Mouse (Mus musculus) stomach, embryonic 14.5 days (tissue): Measurements from ENCODE around the gene Capg. TPM values are rescaled to one million over a fixed set of nuclear protein-coding genes. Genes with fewer than 3 reads are reported as not detected.

Experiments used
- ATAC-seq: fragments of 200-750 bp; cut with Nextera tagmentation; 2 replicates; pipeline ENCODE4 v1.8.0; 2017; ENCODE audit warnings: low read depth, moderate TSS enrichment; ENCODE audit not compliant: insufficient number of reproducible peaks, insufficient read depth, low FRiP score
- H3K27ac ChIP-seq: fragments of 300-500 bp; sonication (generic); 2 replicates; pipeline ENCODE4 v1.5.1; 2014; ENCODE audit warnings: mild to moderate bottlenecking, low read length, moderate library complexity, mixed read lengths
- H3K27me3 ChIP-seq: fragments of 300-500 bp; sonication (generic); 2 replicates; pipeline ENCODE4 v1.6.1; 2014; ENCODE audit warnings: low read length, control low read depth, mixed read lengths; ENCODE audit not compliant: control insufficient read depth, insufficient read depth
- H3K36me3 ChIP-seq: fragments of 300-500 bp; sonication (generic); 2 replicates; pipeline ENCODE4 v1.6.1; 2014; ENCODE audit warnings: mild to moderate bottlenecking, control low read depth, low read length, moderate library complexity, mixed read lengths; ENCODE audit not compliant: control insufficient read depth, insufficient read depth
- H3K4me1 ChIP-seq: fragments of 300-500 bp; sonication (generic); 2 replicates; pipeline ENCODE4 v1.6.1; 2014; ENCODE audit warnings: low read length, control low read depth, mixed read lengths; ENCODE audit not compliant: control insufficient read depth, insufficient read depth
- H3K4me2 ChIP-seq: fragments of 300-500 bp; sonication (generic); replicated peaks from 2 replicates; pipeline ENCODE4 v1.6.1; 2014; ENCODE audit warnings: low read depth, low read length, control low read depth
- H3K4me3 ChIP-seq: fragments of 300-500 bp; sonication (generic); 2 replicates; pipeline ENCODE4 v1.5.1; 2014; ENCODE audit warnings: low read depth, low read length, control low read depth
- H3K9ac ChIP-seq: fragments of 300-500 bp; sonication (generic); replicated peaks from 2 replicates; pipeline ENCODE4 v1.6.1; 2014; ENCODE audit warnings: low read depth, mild to moderate bottlenecking, control low read depth, low read length, moderate library complexity, mixed read lengths
- H3K9me3 ChIP-seq: fragments of 300-500 bp; sonication (generic); 2 replicates; pipeline ENCODE4 v1.6.1; 2016; ENCODE audit warnings: low read depth, low read length, control low read depth; ENCODE audit not compliant: control insufficient read depth
- WGBS: fragments of 180-500 bp; shearing (Covaris S2); extraction: QIAGEN DNeasy Blood & Tissue Kit; methylation state at CpG from one replicate; pipeline ENCODE4 v1.1.7; 2014; 5-methylcytosine and 5-hydroxymethylcytosine counted together
- polyA plus RNA-seq: library from polyadenylated mRNA; unstranded; fragments of >200 nt; fragmentation: Nextera tagmentation; extraction: Ambion mirVana; gene quantifications from 2 replicates; pipeline ENCODE4 v1.2.1, GENCODE M21; 2014

Gene Capg
- polyA plus RNA-seq, 1 experiment from 2014 or later: 85.0 TPM

DNA sequence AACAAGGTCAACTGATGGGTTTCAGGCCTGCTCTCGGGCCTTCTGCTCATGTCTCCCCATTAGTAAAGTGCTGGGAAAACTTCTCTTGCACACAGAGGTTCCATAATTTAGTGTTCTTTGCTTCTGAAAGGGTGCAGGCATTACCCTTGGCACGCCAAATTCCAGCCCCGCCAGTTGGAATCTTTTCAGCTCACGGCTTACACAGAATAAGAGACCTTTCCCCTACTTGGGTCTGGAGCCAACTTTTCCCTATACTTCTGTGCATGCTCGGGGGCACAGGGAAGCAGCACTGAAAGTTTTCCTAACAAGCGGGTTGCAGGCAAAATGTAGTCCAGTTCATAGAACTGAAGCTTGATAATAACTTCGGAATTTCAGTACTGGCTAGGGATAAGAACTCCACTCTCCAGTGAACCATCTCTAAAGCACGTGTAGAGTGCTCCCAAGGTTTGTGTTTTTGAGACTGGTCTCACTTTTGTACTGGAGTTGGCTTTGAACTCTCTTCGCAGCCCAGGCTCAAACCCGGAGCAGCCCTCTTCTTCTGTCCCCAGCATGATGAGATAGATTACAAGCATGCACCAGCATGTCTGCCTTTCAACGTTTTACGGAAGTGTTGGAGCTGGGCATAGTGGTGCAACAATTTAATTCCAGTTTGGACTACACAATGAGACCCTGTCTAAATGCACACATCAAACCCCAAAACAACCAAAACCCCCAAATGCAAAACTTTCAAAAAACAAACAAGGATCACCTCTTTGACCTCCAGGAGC is 54.8 kb downstream of the Capg start:
- H3K4me1 ChIP-seq: peaks cover 9% of the 10 kb centered on the region
- H3K9me3 ChIP-seq: no peaks in the 10 kb centered on the region
- peak overlapping the region; percentile 79; the same call in 1 of the 2 replicates for H3K27ac ChIP-seq
- no peaks in the 10 kb centered on the region for H3K27me3 ChIP-seq
- no peaks in the 10 kb centered on the region for H3K36me3 ChIP-seq
- 39% methylated on average over 12 of the region's 12 CpGs for WGBS
- H3K4me3 ChIP-seq: peak overlapping the region; percentile 57
- ATAC-seq: peak; percentile 28; the same call in 1 of the 2 replicates
- H3K9ac ChIP-seq: no peak overlapping the region
- H3K4me2 ChIP-seq: peak overlapping the region; percentile 78

DNA sequence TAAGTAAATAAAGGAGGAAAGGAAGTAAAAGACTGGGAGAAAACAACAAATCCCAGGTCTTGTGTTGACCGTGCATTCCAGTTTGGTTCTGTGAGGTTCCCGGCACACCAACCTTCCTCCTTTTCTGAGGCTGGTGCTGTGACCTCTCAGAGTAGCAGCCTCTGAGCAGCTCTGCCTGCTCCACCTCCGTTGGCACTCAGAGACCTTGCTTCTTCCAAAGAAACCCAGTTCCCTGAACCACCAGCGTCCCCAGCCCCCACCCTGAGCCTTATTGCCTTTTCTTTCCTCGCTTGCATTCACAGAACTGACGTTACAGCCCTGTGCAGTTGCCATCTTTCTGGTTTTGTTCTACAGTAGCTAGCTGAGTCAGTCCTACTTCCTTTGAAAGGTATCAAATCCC is 56.0 kb downstream of the Capg start:
- peaks cover 9% of the 10 kb centered on the region for H3K4me1 ChIP-seq
- H3K9ac ChIP-seq: no peak overlapping the region
- H3K4me3 ChIP-seq: no peak overlapping the region
- H3K27me3 ChIP-seq: no peaks in the 10 kb centered on the region
- no peak overlapping the region for H3K4me2 ChIP-seq
- H3K27ac ChIP-seq: no peak overlapping the region
- no peaks in the 10 kb centered on the region for H3K9me3 ChIP-seq
- no peak for ATAC-seq
- WGBS: 70% methylated on average over 6 of the region's 6 CpGs
- no peaks in the 10 kb centered on the region for H3K36me3 ChIP-seq

DNA sequence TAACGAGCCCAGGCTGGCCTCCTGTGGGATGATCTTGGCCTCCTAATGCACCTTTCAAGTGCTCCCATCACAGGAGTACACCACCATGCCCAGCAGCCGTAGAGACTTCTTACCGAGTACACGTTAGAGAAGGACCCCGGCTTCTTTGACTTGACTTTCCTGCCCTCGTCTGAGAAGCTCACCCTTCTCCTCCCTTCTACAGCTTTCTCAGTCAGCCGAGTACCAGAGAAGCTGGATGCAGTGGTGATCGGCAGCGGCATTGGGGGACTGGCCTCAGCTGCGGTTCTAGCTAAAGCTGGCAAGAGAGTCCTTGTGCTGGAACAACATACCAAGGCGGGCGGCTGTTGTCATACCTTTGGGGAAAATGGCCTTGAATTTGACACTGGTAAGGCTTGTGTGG is 56.6 kb downstream of the Capg start:
- no peaks in the 10 kb centered on the region for H3K27me3 ChIP-seq
- H3K4me2 ChIP-seq: no peak overlapping the region
- H3K4me3 ChIP-seq: no peak overlapping the region
- H3K36me3 ChIP-seq: peaks cover 4% of the 10 kb centered on the region; the same call in 1 of the 2 replicates
- no peak overlapping the region for H3K27ac ChIP-seq
- ATAC-seq: no peak
- WGBS: 84% methylated on average over 12 of the region's 12 CpGs
- H3K4me1 ChIP-seq: peaks cover 9% of the 10 kb centered on the region
- H3K9me3 ChIP-seq: no peaks in the 10 kb centered on the region
- H3K9ac ChIP-seq: no peak overlapping the region

DNA sequence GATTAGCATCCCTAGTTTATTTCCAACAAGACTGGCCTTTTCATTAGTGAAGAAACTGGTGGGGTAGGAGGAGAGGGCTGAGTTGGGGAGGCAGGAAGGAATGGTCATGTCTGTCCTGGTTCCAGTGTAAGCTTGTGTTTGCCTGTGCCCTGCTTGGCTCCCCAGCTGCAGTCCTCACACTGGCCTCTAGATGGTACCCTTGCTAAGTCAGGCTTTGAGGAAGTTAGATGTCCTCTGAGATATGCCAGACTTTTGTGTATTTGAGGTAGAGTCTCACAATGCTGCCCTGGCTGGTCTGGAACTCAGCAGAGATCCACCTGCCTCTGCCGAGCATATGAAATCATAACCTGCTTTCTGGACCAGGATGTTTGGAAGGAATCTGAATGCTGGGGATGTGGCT is 57.5 kb downstream of the Capg start:
- no peak overlapping the region for H3K4me2 ChIP-seq
- H3K27ac ChIP-seq: no peak overlapping the region
- no peak for ATAC-seq
- no peaks in the 10 kb centered on the region for H3K9me3 ChIP-seq
- H3K27me3 ChIP-seq: no peaks in the 10 kb centered on the region
- no peak overlapping the region for H3K4me3 ChIP-seq
- WGBS: 40% methylated on average over 1 of the region's 1 CpGs
- H3K36me3 ChIP-seq: peaks cover 13% of the 10 kb centered on the region; the same call in 1 of the 2 replicates
- H3K9ac ChIP-seq: no peak overlapping the region
- peaks cover 8% of the 10 kb centered on the region for H3K4me1 ChIP-seq

DNA sequence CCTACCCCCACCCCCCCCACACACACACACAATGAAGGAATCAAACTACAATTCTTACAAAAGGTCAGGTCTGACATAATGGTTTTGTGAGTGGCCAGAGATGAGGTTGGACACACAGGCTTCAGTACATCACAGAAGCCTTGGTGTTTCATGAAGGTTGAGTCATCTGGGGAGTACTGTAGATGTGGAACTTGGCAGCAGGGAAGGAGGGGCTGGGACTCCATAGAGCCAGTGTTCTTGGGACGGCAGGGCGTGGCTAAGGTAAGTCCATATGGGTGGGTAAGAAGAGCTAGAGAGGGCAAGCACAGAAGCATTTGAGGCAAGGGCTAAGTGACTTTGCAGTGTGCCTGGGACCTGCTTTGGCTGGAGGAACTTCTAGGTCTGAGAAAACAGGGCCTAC is 59.9 kb downstream of the Capg start:
- no peaks in the 10 kb centered on the region for H3K4me1 ChIP-seq
- H3K4me3 ChIP-seq: no peak overlapping the region
- H3K27me3 ChIP-seq: no peaks in the 10 kb centered on the region
- H3K27ac ChIP-seq: no peak overlapping the region
- WGBS: 82% methylated on average over 2 of the region's 2 CpGs
- H3K9ac ChIP-seq: no peak overlapping the region
- ATAC-seq: no peak
- peaks cover 24% of the 10 kb centered on the region for H3K36me3 ChIP-seq
- H3K9me3 ChIP-seq: no peaks in the 10 kb centered on the region
- no peak overlapping the region for H3K4me2 ChIP-seq

DNA sequence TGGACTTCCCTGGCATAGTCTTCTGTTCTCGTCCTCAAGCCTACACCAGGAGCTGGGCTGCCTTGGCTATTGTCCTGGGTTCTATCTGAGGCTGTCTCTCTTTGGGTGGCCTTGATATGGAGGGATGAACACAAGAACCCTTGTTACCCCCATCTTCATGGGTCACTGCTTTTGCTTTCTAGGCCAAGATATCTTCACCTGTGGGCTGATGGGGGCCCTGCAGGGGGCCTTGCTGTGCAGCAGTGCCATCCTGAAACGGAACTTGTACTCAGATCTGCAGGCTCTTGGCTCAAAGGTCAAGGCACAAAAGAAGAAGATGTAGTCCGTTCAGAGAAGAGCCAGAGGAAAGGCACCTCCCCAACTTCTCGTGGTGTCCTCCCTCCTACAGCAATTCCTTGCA is 62.9 kb downstream of the Capg start:
- WGBS: 91% methylated on average over 4 of the region's 4 CpGs
- H3K27me3 ChIP-seq: no peaks in the 10 kb centered on the region
- H3K9ac ChIP-seq: no peak overlapping the region
- no peak overlapping the region for H3K27ac ChIP-seq
- H3K4me2 ChIP-seq: no peak overlapping the region
- ATAC-seq: no peak
- no peaks in the 10 kb centered on the region for H3K9me3 ChIP-seq
- peaks cover 50% of the 10 kb centered on the region for H3K36me3 ChIP-seq
- no peaks in the 10 kb centered on the region for H3K4me1 ChIP-seq
- H3K4me3 ChIP-seq: no peak overlapping the region

DNA sequence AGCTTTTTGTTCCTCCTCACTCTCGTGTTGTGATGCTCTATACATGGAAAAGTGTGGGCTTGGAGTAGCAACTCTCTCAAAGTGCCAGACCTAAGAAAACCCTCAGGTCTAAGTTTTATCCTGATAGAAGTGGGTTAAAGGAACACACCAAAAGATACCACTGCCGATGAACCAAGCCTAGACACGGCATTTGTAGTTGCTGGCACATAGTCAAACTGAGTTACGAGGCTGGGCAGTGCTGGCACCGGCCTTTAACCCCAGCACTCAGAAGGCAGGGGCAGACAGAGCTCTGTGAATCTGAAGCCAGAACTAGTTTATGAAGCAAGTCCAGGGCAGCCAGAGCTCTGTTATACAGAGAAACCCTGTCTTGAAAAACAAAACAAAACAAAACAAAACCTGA is 63.5 kb downstream of the Capg start:
- Histone ChIP-seq H3K4me1 (no peaks in the 10 kb centered on the region), H3K27me3 (no peaks in the 10 kb centered on the region), H3K4me2 (no peak overlapping the region), H3K9ac (no peak overlapping the region), H3K4me3 (no peak overlapping the region), H3K27ac (no peak overlapping the region), H3K9me3 (no peaks in the 10 kb centered on the region), H3K36me3 (peaks cover 50% of the 10 kb centered on the region)
- no peak for ATAC-seq
- WGBS: 87% methylated on average over 5 of the region's 5 CpGs

DNA sequence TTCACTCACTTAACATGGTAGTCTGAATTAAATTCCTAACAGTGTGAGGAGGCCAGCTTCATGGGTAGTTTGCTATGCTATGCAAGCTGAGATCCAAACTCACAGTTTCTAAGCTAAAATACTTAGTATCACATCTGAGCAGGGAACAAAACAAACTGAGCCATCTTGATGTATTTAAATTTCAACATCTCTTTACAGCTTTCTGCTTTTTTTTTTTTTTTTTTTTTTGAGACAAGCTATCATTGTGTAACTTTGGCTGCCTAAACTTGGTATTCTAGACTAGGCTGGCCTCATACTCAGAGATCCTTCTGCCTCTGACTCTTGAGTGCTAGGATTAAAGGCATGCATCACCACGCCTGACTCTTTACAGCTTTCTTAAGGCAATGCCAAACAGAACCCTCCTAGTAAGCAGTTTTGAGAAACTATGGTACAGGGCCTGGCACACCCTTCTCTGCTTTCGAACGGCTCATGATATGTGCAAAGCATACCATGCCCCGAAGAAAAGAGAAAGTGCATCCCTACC is 64.5 kb downstream of the Capg start:
- Histone ChIP-seq H3K36me3 (peaks cover 50% of the 10 kb centered on the region), H3K27me3 (no peaks in the 10 kb centered on the region), H3K9ac (no peak overlapping the region), H3K27ac (no peak overlapping the region), H3K4me1 (no peaks in the 10 kb centered on the region), H3K4me3 (no peak overlapping the region), H3K4me2 (no peak overlapping the region), H3K9me3 (no peaks in the 10 kb centered on the region)
- WGBS: 90% methylated on average over 4 of the region's 4 CpGs
- ATAC-seq: no peak
